Mouse (Mus musculus) liver, postnatal 0 days (tissue): ENCODE data around the gene Teddm3.
"Not testable (repeated sequence)": the region's sequence is repeated elsewhere in the genome, so short reads cannot be mapped to it uniquely, and the experiment has no call there.

Experiments
- CTCF ChIP-seq: sonication (generic); IDR thresholded peaks from 2 replicates; pipeline ENCODE4 v1.5.1; 2016; ENCODE audit warnings: antibody characterized with exemption, low read depth
- EP300 ChIP-seq: IDR thresholded peaks from 2 replicates; pipeline ENCODE4 v1.6.1; 2016; ENCODE audit warnings: antibody characterized with exemption, low read depth, mild to moderate bottlenecking

- not testable (repeated sequence) for TF ChIP-seq CTCF, EP300
Measured at GRCm38 (mm10) chr16:21122776-21123175, 31.0 kb downstream of the Teddm3 start.
